Mouse (Mus musculus) C2C12 (cell line): ENCODE measurements around the gene Sncg.

ENCODE experiments used
- CTCF ChIP-seq: IDR thresholded peaks from one replicate; pipeline ENCODE4 v1.5.1; 2011; ENCODE audit not compliant: control insufficient read depth, insufficient read depth, insufficient read length
- FOSL1 ChIP-seq: IDR thresholded peaks from one replicate; pipeline ENCODE4 v1.8.0; 2011; ENCODE audit warnings: mild to moderate bottlenecking, low read length; ENCODE audit not compliant: poor library complexity, insufficient read depth, severe bottlenecking
- MAX ChIP-seq: IDR thresholded peaks from one replicate; pipeline ENCODE4 v1.6.1; 2011; ENCODE audit warnings: mild to moderate bottlenecking, control low read depth
- MYOG ChIP-seq: IDR thresholded peaks from one replicate; pipeline ENCODE4 v1.6.1; 2011; ENCODE audit not compliant: control insufficient read depth, insufficient read length; ENCODE audit errors: extremely low read depth

GRCm38 (mm10) chr14:34410716-34411115, 36.1 kb upstream of the Sncg start:
- TF ChIP-seq CTCF (no peak), FOSL1 (no peak), MYOG (no peak), MAX (no peak)
